Mouse (Mus musculus): ENCODE results near the gene Tcam1. TPM values are rescaled to one million over a fixed set of nuclear protein-coding genes. Genes with fewer than 3 reads are reported as not detected.
"Not testable (repeated sequence)": the region's sequence is repeated elsewhere in the genome, so short reads cannot be mapped to it uniquely, and the experiment has no call there.

Tcam1 gene
- polyA plus RNA-seq (2016; fragmentation: Nextera tagmentation; extraction: Ambion mirVana), result 0.18 and 0.36 TPM in 2 replicates

DNA sequence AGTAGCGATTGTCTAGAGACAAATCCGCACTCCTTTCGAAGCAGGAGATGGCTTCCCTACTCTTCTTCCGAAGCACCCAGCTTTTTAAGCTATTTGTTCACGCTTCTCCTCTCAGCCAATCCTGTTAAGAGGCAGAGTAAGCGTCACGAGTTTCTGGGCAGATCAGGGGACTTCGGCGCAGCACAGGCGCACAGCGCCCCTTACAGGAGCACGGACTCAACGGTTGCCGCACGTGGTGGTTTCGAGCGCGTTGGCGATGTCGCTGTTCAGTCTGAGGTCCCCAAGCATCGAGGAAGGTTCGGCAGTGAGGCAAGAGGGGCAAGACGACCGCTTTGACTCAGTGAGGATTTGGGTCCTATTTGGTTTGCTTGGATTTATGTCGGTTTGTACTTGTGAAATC, at the start of gene Tcam1:
Tcam1 (plus strand) TSS at position 219 of the 400 bp plus-strand sequence.
- peaks cover 37% of the 10 kb centered on the region for H3K4me1 ChIP-seq
- H3K27me3 ChIP-seq (ENCODE audit: low read depth, poor library complexity, severe bottlenecking), result no peaks in the 10 kb centered on the region
- peak; percentile 94 for DNase-seq (ENCODE audit: low spot score)
- H3K9me3 ChIP-seq (replicated peaks), result no peaks in the 10 kb centered on the region
- H3K27ac ChIP-seq, result peak within 1 kb of the TSS; percentile 73
- H3K4me3 ChIP-seq, result peak within 1 kb of the TSS; percentile 34
- WGBS, result 10% methylated on average over 25 of the region's 25 CpGs
- no peaks in the 10 kb centered on the region for H3K36me3 ChIP-seq

DNA sequence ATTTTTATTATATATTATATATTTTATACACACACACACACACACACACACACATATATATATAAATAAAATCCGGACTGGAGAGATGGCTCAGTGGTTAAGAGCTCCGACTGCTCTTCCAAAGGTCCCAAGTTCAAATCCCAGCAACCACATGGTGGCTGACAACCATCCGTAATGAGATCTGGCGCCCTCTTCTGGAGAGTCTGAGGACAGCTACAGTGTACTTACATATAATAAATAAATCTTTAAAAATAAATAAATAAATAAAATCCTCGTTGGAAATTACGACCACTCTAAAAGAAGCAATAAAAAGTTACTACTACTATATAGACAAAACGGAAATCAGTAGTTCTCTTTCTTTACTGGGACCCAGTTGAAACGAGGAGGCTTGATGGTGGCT, 42.5 kb upstream of the Tcam1 start:
- WGBS, result 80% methylated on average over 8 of the region's 8 CpGs
- H3K4me1 ChIP-seq; DNase-seq (ENCODE audit: low spot score); H3K27me3 ChIP-seq (ENCODE audit: low read depth, poor library complexity, severe bottlenecking); H3K27ac ChIP-seq; H3K9me3 ChIP-seq (replicated peaks); H3K4me3 ChIP-seq: not testable (repeated sequence)
- peaks cover 96% of the 10 kb centered on the region for H3K36me3 ChIP-seq

DNA sequence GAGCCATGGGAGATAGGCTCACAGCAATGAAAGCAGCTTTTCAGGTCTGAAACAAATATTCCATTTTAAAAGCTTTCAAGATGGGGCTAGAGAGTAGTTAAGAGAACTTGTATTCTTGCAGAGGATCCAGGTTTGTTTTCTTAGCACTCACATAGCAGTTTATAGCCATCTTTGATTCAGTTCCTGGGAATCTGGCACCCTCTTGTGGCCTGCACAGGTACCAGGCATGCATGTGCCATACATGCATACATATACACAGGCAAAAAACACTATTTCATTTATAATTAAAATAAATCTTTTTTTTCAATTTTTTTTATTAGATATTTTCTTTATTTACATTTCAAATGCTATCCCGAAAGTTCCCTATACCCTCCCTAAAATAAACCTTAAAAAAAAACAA, 29.6 kb upstream of the Tcam1 start:
- no peak for DNase-seq (ENCODE audit: low spot score)
- H3K9me3 ChIP-seq (replicated peaks), result 0 out of 2 replicates have a peak, but pooled peaks cover 3% of the 10 kb centered on the region
- H3K27ac ChIP-seq, result no peak overlapping the region
- H3K4me1 ChIP-seq, result no peaks in the 10 kb centered on the region
- no peaks in the 10 kb centered on the region for H3K27me3 ChIP-seq (ENCODE audit: low read depth, poor library complexity, severe bottlenecking)
- WGBS, result 93% methylated on average over 1 of the region's 1 CpGs
- no peak overlapping the region for H3K4me3 ChIP-seq
- peaks cover 100% of the 10 kb centered on the region for H3K36me3 ChIP-seq

DNA sequence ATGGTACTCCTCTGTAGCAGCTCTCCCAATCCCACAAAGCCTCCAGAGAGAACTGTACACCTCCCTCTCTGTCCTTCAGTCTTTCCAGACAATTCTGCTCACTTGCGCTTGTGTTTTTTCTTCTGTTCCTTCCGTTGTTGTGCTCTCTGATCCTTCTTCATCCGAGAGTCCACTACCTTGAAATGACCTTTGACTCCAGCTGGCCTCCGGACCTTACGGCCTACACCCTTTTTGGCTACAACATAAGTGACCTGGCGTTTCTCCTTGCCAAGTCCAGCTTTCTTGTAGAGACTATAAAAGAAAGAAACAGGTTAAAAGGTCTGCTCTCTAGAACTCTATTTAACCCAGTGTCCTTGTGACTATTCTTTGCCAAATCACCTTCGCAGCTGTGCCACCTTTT, 27.1 kb upstream of the Tcam1 start:
- Histone ChIP-seq H3K27ac (no peak overlapping the region), H3K9me3 (replicated peaks) (0 out of 2 replicates have a peak, but pooled peaks cover 3% of the 10 kb centered on the region), H3K4me1 (no peaks in the 10 kb centered on the region), H3K4me3 (no peak overlapping the region), H3K27me3 (ENCODE audit: low read depth, poor library complexity, severe bottlenecking) (no peaks in the 10 kb centered on the region), H3K36me3 (peaks cover 100% of the 10 kb centered on the region)
- no peak for DNase-seq (ENCODE audit: low spot score)
- 88% methylated on average over 7 of the region's 7 CpGs for WGBS

DNA sequence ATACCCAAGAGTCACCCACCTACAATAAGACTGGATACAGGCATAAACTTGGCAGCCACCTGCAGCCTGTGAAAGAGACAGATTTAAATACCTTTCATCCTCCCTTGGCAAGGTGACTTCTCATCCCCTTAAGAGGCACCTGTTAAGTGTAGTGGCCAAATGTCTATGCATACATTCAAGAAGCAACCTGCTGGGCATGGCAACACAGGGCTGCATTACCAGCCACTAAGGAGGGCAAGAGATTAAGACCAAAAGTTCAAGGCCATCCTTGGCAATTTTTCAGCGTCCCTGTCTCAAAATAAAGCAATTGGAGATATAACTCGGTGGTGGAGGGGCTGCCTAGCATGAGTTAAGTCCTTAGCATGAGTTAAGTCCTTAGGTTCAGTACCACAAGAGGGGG, 21.7 kb upstream of the Tcam1 start:
- peaks cover 76% of the 10 kb centered on the region for H3K36me3 ChIP-seq
- peak overlapping the region; percentile 89 for H3K4me3 ChIP-seq
- peak; percentile 14 for DNase-seq (ENCODE audit: low spot score)
- H3K4me1 ChIP-seq, result peaks cover 18% of the 10 kb centered on the region
- no peaks in the 10 kb centered on the region for H3K27me3 ChIP-seq (ENCODE audit: low read depth, poor library complexity, severe bottlenecking)
- peak overlapping the region; percentile 91 for H3K27ac ChIP-seq
- WGBS, result 30% methylated on average over 2 of the region's 2 CpGs
- H3K9me3 ChIP-seq (replicated peaks), result no peaks in the 10 kb centered on the region

DNA sequence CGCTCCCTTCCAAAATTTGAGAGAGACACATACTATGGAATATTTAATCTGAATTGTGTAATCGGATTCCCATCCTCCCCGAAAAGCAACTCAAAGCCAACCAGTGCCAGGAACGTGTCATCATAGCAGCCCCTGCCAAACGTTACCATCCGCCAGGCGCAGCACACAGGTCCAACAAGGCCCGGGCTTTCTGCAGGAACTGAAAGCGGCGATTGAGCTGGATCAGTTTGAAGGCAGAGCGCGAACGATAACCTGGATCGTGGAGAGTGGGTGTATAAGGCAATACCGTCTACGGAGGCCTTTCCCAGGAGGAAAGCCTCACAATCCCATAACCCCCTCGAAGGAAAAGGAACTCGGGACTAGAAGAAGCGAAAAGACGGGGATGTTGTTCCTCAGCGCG, 21.3 kb upstream of the Tcam1 start:
- Histone ChIP-seq H3K27ac (peak overlapping the region; percentile 91), H3K4me3 (peak overlapping the region; percentile 89), H3K36me3 (peaks cover 76% of the 10 kb centered on the region), H3K27me3 (ENCODE audit: low read depth, poor library complexity, severe bottlenecking) (no peaks in the 10 kb centered on the region), H3K4me1 (peaks cover 18% of the 10 kb centered on the region), H3K9me3 (replicated peaks) (no peaks in the 10 kb centered on the region)
- no peak for DNase-seq (ENCODE audit: low spot score)
- WGBS, result 3% methylated on average over 22 of the region's 22 CpGs

DNA sequence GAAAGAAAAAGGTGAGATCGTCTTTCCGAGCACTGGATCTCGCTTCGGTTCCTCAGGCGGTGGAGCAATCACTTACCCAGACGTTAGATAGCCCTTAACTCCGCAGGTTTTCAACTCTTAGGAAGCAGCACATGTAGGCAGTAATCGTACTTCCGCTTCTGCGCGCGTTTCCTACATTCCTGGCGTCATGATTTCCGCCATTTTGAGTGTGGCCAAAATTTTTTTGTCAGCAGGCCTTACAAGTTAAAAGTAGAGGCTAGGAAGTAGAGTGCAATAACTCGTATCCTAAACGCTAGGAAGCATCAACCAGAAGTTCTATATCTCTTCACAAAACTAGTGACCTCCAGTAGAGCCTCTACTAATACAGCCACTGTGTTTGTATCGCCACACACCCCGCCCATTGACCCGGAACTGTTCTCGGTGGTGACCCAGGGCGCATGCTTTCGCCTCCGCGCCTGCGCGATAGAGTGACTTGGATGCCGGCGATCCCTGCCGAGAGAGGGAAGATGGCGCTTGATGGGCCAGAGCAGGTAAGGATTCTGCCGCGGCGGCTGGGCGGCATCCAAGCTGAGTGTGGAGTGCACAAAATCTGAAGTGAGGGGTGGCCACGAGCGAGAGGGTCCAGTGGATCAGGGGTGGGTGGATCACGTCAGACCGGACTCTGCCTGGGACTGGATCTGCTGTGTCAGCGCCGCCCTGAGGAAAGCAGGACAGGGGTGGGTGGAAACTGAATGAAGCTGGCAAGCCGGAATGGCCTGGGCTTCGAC, 20.6 kb upstream of the Tcam1 start, which contains the start of the genes Ftsj3 and Psmc5:
Ftsj3 (minus strand) TSS at position 395 of the 767 bp plus-strand sequence.
Psmc5 (plus strand) TSS at position 470 of the 767 bp plus-strand sequence.
- Histone ChIP-seq H3K4me3 (peak within 1 kb of the TSS; percentile 89), H3K27me3 (ENCODE audit: low read depth, poor library complexity, severe bottlenecking) (no peaks in the 10 kb centered on the region), H3K9me3 (replicated peaks) (no peaks in the 10 kb centered on the region), H3K36me3 (peaks cover 76% of the 10 kb centered on the region), H3K27ac (peak within 1 kb of the TSS; percentile 91), H3K4me1 (peaks cover 18% of the 10 kb centered on the region)
- peak; percentile 98 for DNase-seq (ENCODE audit: low spot score)
- WGBS, result under 1% methylated on average over 42 of the region's 42 CpGs

DNA sequence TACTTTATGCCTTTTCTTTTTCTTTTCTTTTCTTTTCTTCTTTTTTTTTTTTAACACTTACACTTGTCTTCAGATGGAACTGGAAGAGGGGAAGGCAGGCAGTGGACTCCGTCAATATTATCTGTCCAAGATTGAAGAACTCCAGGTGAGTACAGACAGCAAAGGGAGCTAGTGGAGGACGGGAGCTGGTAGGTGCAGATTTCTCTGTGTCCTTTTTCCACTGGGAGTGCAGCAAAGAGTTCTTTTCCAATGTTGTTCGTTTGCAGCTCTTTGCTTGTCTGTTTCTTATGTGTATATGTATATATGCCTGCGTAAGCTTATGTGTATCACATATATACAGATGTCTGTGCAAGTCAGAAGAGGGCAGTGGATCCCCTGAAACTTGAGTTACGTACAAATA, 19.7 kb upstream of the Tcam1 start:
- Histone ChIP-seq H3K36me3 (peaks cover 76% of the 10 kb centered on the region), H3K27ac (peak overlapping the region; percentile 91)
- no peak for DNase-seq (ENCODE audit: low spot score)

DNA sequence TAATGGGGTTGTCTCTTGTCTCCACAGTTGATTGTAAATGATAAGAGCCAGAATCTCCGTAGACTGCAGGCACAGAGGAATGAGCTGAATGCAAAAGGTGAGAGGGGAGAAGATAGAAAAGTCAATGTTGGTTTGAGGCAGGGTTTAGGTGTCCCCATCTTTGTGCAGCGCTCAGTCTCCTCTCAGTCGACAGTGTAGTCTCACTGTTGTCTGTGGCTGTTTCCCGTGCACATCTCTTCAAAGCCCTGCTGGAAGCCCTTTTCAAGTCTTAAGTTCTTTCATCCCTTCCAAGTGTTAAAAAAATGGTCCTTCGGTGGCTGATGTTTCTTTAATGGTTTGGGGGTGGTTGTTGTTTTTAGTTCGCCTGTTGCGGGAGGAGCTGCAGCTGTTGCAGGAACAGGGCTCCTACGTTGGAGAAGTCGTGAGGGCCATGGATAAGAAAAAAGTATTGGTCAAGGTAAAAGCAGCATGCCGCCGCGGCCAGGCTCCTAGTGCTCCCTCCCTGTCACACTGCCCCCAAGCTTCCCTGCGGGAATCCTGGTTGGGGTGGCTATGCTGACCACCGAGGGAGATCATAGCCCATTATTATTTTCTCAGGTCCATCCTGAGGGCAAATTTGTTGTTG, 15.5 kb upstream of the Tcam1 start:
- H3K4me3 ChIP-seq, result no peak overlapping the region
- H3K9me3 ChIP-seq (replicated peaks), result no peaks in the 10 kb centered on the region
- no peak overlapping the region for H3K27ac ChIP-seq
- DNase-seq (ENCODE audit: low spot score), result no peak
- no peaks in the 10 kb centered on the region for H3K27me3 ChIP-seq (ENCODE audit: low read depth, poor library complexity, severe bottlenecking)
- H3K4me1 ChIP-seq, result peaks cover 9% of the 10 kb centered on the region
- WGBS, result 84% methylated on average over 14 of the region's 14 CpGs
- peaks cover 90% of the 10 kb centered on the region for H3K36me3 ChIP-seq

More for the DNA sequence above, 19.7 kb upstream of the Tcam1 start:
- H3K27me3 ChIP-seq (ENCODE audit: low read depth, poor library complexity, severe bottlenecking), result no peaks in the 10 kb centered on the region
- WGBS, result 71% methylated on average over 5 of the region's 5 CpGs
- peak overlapping the region; percentile 89 for H3K4me3 ChIP-seq
- no peaks in the 10 kb centered on the region for H3K9me3 ChIP-seq (replicated peaks)
- H3K4me1 ChIP-seq, result peaks cover 18% of the 10 kb centered on the region

DNA sequence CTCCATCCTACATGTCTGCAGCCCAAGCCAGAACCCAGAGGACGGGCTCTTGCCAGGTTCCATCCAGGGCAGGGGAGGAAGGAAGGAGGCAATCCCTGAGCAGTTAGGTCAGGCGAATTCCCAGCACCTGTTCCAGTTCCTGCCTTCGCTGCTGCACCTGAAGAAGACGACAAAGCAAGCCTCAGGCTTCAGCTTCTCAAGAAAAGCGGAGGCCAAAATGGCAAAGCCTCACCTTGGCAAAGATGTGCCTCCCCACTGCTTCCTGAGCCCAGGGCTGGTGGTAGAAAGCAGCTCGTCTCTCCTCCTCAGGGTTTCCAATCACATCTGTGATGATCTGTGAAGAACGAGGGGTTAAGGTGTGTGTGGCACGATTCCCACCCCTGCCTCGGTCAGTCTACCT, 12.5 kb upstream of the Tcam1 start:
- Histone ChIP-seq H3K9me3 (replicated peaks) (no peaks in the 10 kb centered on the region), H3K27ac (no peak overlapping the region), H3K27me3 (ENCODE audit: low read depth, poor library complexity, severe bottlenecking) (no peaks in the 10 kb centered on the region), H3K4me1 (peaks cover 27% of the 10 kb centered on the region), H3K4me3 (no peak overlapping the region), H3K36me3 (peaks cover 89% of the 10 kb centered on the region)
- no peak for DNase-seq (ENCODE audit: low spot score)
- WGBS, result 90% methylated on average over 9 of the region's 9 CpGs

DNA sequence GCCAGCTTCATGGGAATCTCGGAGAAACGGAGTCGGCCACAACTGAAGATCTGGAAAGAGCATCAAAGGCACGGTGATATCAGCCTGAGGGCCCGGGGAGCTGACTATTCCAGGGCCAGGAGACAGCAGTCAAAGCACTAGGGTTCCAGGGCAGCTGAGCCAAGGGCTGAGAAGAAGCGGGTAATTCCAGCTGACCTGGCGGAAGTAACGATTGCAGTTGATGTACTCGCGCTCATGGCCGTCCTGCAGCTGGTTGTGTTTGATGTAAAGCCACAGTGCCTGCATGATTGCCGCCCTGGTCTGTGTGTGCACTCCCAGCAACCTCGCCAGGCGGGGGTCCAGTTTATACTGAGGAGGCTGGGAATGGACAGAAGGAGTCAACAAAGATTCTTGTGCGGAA, 11.5 kb upstream of the Tcam1 start:
- Histone ChIP-seq H3K27ac (no peak overlapping the region), H3K4me3 (no peak overlapping the region), H3K9me3 (replicated peaks) (no peaks in the 10 kb centered on the region), H3K36me3 (peaks cover 79% of the 10 kb centered on the region), H3K27me3 (ENCODE audit: low read depth, poor library complexity, severe bottlenecking) (no peaks in the 10 kb centered on the region), H3K4me1 (peaks cover 34% of the 10 kb centered on the region)
- WGBS, result 93% methylated on average over 15 of the region's 15 CpGs
- DNase-seq (ENCODE audit: low spot score), result no peak

DNA sequence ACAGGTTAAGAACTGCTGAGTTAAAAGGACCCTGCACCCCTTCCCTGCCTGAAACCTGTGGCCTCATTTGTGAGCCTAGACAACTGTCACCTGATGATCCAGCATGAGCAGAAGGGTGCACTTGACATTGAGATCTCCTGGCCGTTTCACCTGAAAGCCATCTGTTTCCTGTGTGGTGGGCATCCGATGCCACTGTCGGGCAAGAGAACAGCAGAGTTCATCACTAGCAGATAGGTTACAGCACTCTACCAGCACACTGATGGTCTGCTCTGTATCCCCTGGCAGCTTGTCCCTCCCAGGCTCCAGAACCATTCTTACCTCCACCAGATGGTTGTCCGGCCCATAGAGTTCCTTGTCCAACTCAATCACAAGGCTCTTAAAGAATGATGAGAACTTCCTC, 10.9 kb upstream of the Tcam1 start:
- WGBS, result 94% methylated on average over 4 of the region's 4 CpGs
- Histone ChIP-seq H3K4me1 (peaks cover 40% of the 10 kb centered on the region), H3K27me3 (ENCODE audit: low read depth, poor library complexity, severe bottlenecking) (no peaks in the 10 kb centered on the region), H3K4me3 (no peak overlapping the region), H3K36me3 (peaks cover 79% of the 10 kb centered on the region), H3K27ac (no peak overlapping the region), H3K9me3 (replicated peaks) (no peaks in the 10 kb centered on the region)
- DNase-seq (ENCODE audit: low spot score), result no peak

DNA sequence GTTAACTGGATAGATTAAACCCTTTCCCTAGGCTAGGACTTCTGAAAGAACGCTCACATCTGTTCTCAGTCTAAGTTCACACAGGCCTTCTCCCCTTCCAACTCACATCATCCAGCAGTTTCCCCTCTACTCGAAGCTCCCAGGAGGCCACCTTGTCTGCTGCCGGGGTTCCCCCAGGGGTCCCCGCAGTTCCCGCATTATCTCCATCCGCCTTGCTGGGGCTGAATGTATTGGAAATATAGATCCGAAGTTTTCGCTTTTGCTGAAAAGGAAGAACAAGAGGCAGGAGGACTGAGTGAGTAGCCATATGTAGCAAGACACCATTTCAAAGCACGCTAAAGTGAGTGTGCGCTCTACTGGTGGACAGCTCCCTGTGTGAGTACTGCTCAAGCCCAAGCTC, 10.0 kb upstream of the Tcam1 start:
- Histone ChIP-seq H3K4me1 (peaks cover 48% of the 10 kb centered on the region), H3K36me3 (peaks cover 73% of the 10 kb centered on the region), H3K27me3 (ENCODE audit: low read depth, poor library complexity, severe bottlenecking) (no peaks in the 10 kb centered on the region), H3K4me3 (peak overlapping the region; percentile 40; the same call in 1 of the 2 replicates), H3K27ac (no peak overlapping the region), H3K9me3 (replicated peaks) (no peaks in the 10 kb centered on the region)
- no peak for DNase-seq (ENCODE audit: low spot score)
- WGBS, result 94% methylated on average over 10 of the region's 10 CpGs
